Mouse (Mus musculus): ENCODE measurements around the gene Rock2.

The Rock2 gene

DNA sequence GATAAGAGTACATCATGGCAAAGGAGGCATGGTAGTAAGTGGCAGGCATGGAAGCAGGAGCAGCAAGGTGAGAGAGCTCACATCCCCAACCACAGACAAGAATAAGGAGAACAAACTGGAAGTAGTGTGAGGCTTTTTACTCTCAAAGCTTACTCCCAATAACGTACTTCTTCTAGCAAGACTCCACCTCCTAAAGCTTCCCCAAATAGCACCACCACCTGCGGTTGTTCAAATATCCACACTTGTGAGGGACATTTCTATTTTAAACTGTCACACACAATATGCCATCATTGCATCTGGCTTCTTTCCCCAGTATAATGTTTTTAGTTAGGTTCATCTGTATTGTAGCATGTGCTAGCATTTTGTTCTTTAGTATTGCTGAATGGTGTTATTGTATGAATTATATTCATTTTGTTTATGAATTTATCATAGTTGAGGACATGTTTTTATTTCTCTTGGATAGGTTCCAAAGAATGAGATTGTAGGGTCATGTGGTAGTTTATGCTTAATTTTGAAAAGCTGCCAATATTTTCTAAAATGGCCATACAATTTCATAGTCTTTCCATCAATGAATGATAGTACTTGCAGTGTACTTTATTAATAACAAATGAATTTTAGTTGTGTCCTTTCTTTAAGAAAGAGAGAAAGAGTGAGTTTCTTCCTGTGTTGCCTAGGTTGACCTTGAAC lies 9.4 kb downstream of the Rock2 start:
- no peak for DNase-seq (ENCODE audit: low read depth)

GRCm38 (mm10) chr12:16907282-16907846 lies 12.7 kb downstream of the Rock2 start:
- DNase-seq (ENCODE audit: low read depth): no peak

- no peak for DNase-seq (ENCODE audit: low read depth)
Observed at GRCm38 (mm10) chr12:16907953-16908648, 13.4 kb downstream of the Rock2 start.

DNA sequence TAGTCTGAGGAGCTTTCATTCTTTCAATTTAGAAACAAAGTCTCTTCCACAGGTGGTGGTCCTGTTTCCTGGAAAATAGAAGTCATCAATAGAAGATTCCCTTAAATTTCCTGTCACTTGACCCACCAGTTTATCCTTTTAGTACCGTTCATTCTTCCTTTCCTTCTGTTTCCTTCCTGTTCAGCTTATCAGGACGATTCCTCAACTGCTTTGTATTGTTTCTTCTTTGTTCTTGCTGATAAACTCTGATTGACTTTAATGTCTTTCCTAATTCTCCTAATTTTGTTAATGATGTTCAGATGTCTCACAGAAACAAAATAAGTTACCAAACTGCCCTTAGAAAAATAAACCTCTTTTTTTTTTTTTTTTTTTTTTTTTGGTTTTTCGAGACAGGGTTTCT lies 16.8 kb downstream of the Rock2 start:
- no peak for DNase-seq (ENCODE audit: low read depth)

- DNase-seq (ENCODE audit: low read depth): no peak
Observed at GRCm38 (mm10) chr12:16912600-16912999, 17.9 kb downstream of the Rock2 start.

DNA sequence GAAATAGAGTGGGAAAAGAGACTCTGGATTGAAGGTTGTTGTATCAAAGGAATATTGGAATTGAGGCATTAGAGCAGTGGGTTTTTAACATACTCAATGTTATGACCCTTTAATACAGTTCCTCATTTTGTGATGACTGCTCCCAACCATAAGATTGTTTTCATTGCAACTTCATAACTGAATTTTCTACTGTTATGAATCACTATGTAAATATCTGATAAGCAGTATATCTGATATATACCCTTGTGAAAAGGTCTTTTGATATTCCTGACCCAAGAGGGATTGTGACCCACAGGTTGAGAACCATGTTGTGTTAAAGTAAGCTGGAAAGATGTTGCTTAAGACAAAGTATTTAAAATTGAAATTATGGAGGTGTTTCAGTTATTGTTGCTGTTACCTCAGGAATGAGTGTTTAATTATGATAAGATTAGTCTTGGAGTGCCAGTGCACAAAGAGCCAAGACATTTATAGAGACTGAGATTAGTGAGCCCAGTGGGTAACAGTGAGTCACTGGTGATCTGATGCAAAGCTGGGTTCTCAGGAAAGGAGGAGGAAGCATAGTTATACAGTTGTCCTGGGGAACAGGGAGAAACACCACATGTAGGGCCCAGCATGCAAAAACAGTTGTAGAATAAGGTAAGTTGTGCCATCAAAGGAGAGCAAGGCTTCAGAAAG lies 25.6 kb downstream of the Rock2 start:
- peak; percentile 29 for DNase-seq (ENCODE audit: low read depth)

DNA sequence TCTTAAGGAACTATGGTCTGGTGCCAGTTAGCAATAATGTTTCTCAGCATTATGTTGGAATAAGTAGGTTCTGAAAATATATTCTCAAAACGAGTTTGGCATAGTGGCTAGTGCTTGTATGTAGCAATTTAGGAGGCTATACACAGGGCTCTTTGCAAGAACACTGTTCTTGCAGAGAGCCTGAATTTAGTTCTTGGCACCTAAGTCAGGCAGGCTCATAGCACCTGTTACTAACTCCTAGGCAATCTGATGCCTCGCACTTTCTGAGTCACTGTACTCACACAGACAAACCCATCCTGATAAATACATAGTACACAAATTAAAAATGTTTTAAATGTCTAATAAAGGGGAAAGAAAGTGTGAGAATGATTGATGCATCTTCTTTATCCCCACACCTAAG lies 33.2 kb downstream of the Rock2 start:
- no peak for DNase-seq (ENCODE audit: low read depth)

- DNase-seq (ENCODE audit: low read depth): no peak
Observed at GRCm38 (mm10) chr12:16934423-16934822, 39.7 kb downstream of the Rock2 start.

DNA sequence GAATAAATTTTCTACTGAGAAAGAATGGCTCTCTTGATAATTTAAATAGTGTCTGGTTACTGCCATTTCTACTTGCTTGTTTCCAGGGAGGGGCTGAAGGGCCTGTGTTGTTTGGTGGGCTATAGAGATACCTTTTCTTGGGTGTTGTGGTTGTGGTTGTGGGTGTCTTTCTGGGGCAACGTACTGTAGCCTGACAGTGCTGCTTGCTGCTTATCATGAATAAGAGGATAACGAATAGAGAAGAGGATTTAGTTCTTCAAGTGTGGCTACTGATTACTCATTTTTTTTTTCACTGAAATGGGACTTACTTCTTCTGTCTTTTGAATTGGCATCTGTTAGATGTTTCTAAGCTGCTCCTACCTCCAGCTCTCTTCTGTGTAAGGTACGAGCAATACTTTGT lies 47.3 kb downstream of the Rock2 start:
- no peak for DNase-seq (ENCODE audit: low read depth)

- no peak for DNase-seq (ENCODE audit: low read depth)
Observed at GRCm38 (mm10) chr12:16948239-16948638, 53.5 kb downstream of the Rock2 start.

- DNase-seq (ENCODE audit: low read depth): peak; percentile 16
Observed at GRCm38 (mm10) chr12:16958851-16959250, 64.2 kb downstream of the Rock2 start.

DNA sequence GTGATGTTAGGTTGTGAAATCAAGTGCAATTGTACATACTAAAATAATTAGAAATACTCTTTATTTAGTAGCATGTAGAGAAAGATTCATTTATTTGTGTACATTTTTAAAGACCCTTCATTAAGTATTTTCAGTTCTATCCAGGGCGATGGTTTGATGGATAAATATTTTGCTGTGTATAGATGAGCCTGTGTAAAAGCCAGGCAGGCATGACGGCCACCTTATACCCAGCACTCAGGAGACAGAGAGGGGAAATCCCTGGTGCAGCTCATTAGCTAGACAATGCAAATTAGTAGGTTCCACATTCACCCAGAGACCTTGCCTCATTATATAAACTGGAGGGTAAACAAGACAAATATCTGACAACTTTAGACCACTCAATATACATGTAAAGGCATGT lies 68.7 kb downstream of the Rock2 start:
- no peak for DNase-seq (ENCODE audit: low read depth)

DNA sequence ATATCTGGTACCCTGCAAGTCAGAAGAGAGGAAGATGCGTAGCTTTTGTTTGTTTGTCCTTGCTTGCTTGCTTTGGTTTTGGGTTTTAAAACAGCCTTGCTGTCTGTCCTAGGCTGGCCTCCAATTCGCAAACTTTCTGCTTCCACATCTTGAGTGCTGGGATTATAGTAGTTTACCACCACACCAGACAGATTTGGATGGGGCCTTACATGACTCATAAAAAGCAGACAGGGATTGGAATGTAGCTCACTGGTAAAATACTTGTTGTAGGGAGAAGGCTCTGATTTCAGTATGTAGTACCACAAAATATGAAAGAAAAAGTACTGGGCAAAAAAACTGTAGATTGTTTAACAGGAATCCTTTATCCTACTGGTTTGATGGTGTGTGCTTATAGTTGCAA lies 72.1 kb downstream of the Rock2 start:
- DNase-seq (ENCODE audit: low read depth): no peak

DNA sequence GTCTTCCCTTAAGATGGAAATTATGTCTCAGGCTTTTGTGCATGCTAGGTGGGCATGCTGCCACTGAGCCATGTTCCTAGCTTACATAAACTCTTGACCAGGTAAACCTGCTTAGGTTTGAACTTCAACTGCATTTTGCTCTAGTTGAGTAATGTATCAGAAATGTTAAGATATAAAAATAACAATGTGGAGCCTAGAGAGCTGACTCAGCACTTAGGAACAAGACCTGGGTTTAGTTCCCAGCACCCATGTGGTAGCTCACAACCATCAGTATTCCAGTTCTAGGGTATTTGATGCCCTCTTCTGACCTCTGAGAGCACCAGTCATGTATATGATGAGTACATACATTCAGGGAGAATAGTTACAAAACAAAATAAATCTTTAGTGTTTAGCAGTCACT lies 82.4 kb downstream of the Rock2 start:
- no peak for DNase-seq (ENCODE audit: low read depth)

DNA sequence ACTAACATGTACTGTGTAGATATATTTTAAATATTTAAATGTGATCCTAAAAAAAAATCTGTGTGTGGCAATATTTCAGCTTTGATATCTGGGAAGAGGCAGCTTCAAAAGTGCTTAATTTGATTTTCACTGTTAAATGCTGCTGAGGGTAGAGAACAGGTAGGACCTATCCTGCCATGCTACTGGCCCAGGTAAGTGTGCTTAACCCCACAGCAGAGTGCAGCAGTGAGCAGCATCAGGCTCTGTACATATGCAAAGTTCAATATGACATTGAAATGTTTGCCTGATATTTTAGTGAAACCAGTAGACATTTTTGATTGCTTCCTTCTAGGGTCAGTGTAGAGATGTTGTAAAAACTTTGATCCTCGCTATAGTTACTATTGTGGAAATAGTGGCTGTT lies 91.1 kb downstream of the Rock2 start:
- no peak for DNase-seq (ENCODE audit: low read depth)

DNA sequence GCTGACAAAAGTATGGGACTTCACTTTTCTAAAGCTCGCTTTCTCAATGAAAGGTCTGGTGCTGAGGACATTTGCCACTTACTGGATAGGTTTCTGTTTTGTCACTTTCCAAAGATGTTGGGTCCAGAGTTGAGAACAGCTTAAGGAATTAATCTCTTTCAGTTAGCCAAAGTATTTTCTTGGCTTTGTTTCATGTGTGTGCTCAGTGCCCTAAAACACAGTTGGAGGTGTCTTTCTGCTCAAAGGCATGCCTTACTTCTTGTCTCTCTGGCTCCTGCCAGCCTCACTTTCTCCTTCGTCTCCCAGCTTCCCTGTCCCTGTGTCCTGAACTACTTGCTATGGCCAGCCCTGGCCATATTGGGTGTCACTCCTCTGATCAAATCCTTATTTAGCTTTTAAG lies 96.7 kb downstream of the Rock2 start:
- DNase-seq (ENCODE audit: low read depth): no peak

GRCm38 (mm10) chr12:16992355-16992754 lies 97.7 kb downstream of the Rock2 start:
- DNase-seq (ENCODE audit: low read depth): no peak

GRCm38 (mm10) chr12:16994291-16994690 lies 99.6 kb downstream of the Rock2 start:
- no peak for DNase-seq (ENCODE audit: low read depth)

GRCm38 (mm10) chr12:16996281-16996680 lies 101.6 kb downstream of the Rock2 start:
- DNase-seq (ENCODE audit: low read depth): no peak

GRCm38 (mm10) chr12:16996886-16997462 lies 102.3 kb downstream of the Rock2 start:
- no peak for DNase-seq (ENCODE audit: low read depth)

DNA sequence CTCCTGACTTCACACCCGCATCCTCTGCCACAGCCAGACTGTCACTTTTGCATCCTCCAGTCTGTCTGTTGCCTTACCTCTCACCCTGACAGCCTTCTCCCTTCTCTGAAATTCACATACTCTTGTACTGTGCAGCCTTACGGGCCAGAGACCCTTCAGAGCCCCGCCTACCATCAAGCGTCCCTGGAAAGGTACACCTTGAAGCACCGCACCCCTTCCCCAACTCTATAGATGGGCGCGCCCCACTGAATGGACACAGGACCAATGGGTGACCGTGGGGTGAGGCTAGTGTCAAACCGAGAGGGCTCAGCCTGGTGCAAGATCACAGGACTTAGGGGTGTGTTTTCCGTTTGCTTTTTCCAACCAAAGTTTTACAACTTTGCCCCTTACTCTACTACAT lies 104.5 kb downstream of the Rock2 start:
- DNase-seq (ENCODE audit: low read depth): no peak

DNA sequence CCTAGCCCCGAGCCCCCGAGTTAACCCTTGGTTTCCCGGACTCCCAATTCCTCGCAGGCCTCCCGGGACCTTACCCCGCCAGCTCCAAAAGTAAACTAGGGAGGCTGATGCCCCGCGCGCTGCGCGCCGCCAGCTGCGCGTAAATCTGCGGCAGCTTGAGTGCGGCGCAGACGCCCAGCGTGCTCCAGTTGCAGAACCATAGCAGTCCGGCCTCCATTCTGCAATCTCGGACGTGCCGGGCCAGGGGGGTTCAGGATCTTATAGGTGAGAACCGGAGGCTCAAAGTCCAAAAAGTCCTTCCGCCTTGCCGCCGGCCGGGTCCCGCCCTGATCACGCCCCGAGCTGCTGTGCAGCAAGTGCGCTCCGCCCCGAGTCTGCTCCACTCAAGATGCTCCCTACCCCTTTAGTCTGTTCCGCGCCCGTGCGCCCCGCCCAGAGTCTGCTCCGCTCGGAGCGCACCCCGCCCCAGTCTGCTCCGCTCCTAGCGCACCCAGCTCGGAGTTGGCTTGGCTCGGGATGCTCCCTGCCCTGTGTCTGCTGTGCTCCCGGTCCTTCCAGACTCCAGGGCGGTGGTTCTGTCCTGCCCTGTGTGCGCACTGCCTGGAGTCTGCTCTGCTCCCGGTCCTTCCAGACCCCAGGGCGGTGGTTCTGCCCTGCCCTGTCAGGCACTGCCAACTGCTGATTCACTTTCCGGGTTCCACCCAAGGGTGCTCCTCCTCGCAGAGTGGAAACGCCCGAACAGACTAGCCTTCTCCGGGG lies 105.2 kb downstream of the Rock2 start, which contains the start of gene Pqlc3:
TSS of gene Pqlc3 (minus strand) at position 670 of the 759 bp plus-strand sequence.
- peak; percentile 85 for DNase-seq (ENCODE audit: low read depth)

Measured in c-Kit-positive CD71-negative TER-119-negative erythroid progenitor cells, embryonic 14.5 days (primary cell).